Mouse (Mus musculus) intestine, embryonic 14.5 days (tissue): ENCODE results near the gene Wdr27. TPM values are rescaled to one million over a fixed set of nuclear protein-coding genes. Genes with fewer than 3 reads are reported as not detected.

Source experiments
- ATAC-seq: fragments of 200-750 bp; cut with Nextera tagmentation; replicated peaks from 2 replicates; pipeline ENCODE4 v1.8.0; 2017; ENCODE audit warnings: low read depth, moderate number of reproducible peaks, moderate TSS enrichment, moderate library complexity; ENCODE audit not compliant: low FRiP score, low TSS enrichment
- DNase-seq: peaks from one replicate; pipeline ENCODE4 v3.0.0-alpha.2; 2018; ENCODE audit warnings: low spot score
- H3K27ac ChIP-seq: fragments of 300-500 bp; sonication (generic); 2 replicates; pipeline ENCODE4 v1.5.1; 2014; ENCODE audit warnings: low read depth, mild to moderate bottlenecking, control low read depth
- H3K27me3 ChIP-seq: fragments of 300-500 bp; sonication (generic); replicated peaks from 2 replicates; pipeline ENCODE4 v1.6.1; 2014; ENCODE audit warnings: low read length, control low read depth; ENCODE audit not compliant: control insufficient read depth, insufficient read depth
- H3K36me3 ChIP-seq: fragments of 300-500 bp; sonication (generic); 2 replicates; pipeline ENCODE4 v1.6.1; 2014; ENCODE audit warnings: low read length, control low read depth; ENCODE audit not compliant: control insufficient read depth, insufficient read depth
- H3K4me1 ChIP-seq: fragments of 300-500 bp; sonication (generic); replicated peaks from 2 replicates; pipeline ENCODE4 v1.6.1; 2014; ENCODE audit warnings: low read length, control low read depth, mixed read lengths; ENCODE audit not compliant: control insufficient read depth, insufficient read depth
- H3K4me2 ChIP-seq: fragments of 300-500 bp; sonication (generic); 2 replicates; pipeline ENCODE4 v1.6.1; 2014; ENCODE audit warnings: low read length
- H3K4me3 ChIP-seq: fragments of 300-500 bp; sonication (generic); 2 replicates; pipeline ENCODE4 v1.5.1; 2014; ENCODE audit warnings: low read depth, low read length, control low read depth, mixed read lengths
- H3K9ac ChIP-seq: fragments of 300-500 bp; sonication (generic); 2 replicates; pipeline ENCODE4 v1.6.1; 2014; ENCODE audit warnings: mild to moderate bottlenecking, low read length
- H3K9me3 ChIP-seq: fragments of 300-500 bp; sonication (generic); 2 replicates; pipeline ENCODE4 v1.6.1; 2016; ENCODE audit warnings: low read length, control low read depth; ENCODE audit not compliant: control insufficient read depth
- WGBS: fragments of 180-500 bp; shearing (Covaris S2); extraction: QIAGEN DNeasy Blood & Tissue Kit; methylation state at CpG from one replicate; pipeline ENCODE4 v1.1.7; 2014; 5-methylcytosine and 5-hydroxymethylcytosine counted together
- polyA plus RNA-seq: library from polyadenylated mRNA; unstranded; fragments of >200 nt; fragmentation: Nextera tagmentation; extraction: Ambion mirVana; gene quantifications from 2 replicates; pipeline ENCODE4 v1.2.1, GENCODE M21; 2014

The Wdr27 gene
- polyA plus RNA-seq, 1 experiment from 2014 or later, result 6.1 TPM

- no peak for ATAC-seq
- Histone ChIP-seq H3K4me1 (no peaks in the 10 kb centered on the region), H3K4me3 (no peak overlapping the region), H3K9me3 (no peaks in the 10 kb centered on the region), H3K4me2 (no peak overlapping the region), H3K9ac (no peak overlapping the region), H3K36me3 (no peaks in the 10 kb centered on the region), H3K27me3 (no peaks in the 10 kb centered on the region), H3K27ac (no peak overlapping the region)
- WGBS, result 89% methylated on average over 4 of the region's 4 CpGs
- DNase-seq, result no peak
These were observed 28.6 kb downstream of the Wdr27 start for GRCm38 (mm10) chr17:14914401-14914800.

DNA sequence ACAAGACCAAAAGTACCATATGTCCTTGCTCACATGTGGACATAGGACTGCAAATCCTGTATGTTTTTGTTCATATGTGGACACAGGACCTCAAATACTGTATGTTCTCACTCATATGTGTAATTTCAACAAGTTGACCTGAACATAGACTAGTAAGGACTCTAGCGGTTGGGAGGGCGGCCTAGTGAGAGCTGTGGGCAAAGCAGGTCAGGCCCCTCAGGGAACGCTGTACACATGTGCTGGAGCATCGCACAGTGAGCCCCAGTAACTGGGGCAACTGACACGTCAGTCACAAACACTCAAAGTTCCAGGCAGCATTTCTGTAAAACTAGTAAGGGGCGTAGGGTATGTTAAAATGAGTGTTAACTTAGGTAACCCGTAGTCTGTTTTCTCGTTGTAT lies 30.0 kb downstream of the Wdr27 start:
- Histone ChIP-seq H3K9ac (no peak overlapping the region), H3K27ac (no peak overlapping the region), H3K4me1 (no peaks in the 10 kb centered on the region), H3K36me3 (no peaks in the 10 kb centered on the region), H3K4me3 (no peak overlapping the region), H3K27me3 (no peaks in the 10 kb centered on the region), H3K9me3 (no peaks in the 10 kb centered on the region), H3K4me2 (no peak overlapping the region)
- ATAC-seq (no peak), DNase-seq (peak; percentile 38)
- whole genome bisulfite sequencing, result 85% methylated on average over 8 of the region's 8 CpGs

- no peak overlapping the region for H3K4me2 ChIP-seq
- no peak overlapping the region for H3K4me3 ChIP-seq
- H3K9ac ChIP-seq, result no peak overlapping the region
- H3K36me3 ChIP-seq, result no peaks in the 10 kb centered on the region
- DNase-seq, result peak; percentile 21
- no peaks in the 10 kb centered on the region for H3K27me3 ChIP-seq
- H3K27ac ChIP-seq, result no peak overlapping the region
- no peaks in the 10 kb centered on the region for H3K4me1 ChIP-seq
- H3K9me3 ChIP-seq, result no peaks in the 10 kb centered on the region
- 52% methylated on average over 6 of the region's 6 CpGs for WGBS
- no peak for ATAC-seq
These were observed 30.5 kb downstream of the Wdr27 start for GRCm38 (mm10) chr17:14912420-14912819.

DNA sequence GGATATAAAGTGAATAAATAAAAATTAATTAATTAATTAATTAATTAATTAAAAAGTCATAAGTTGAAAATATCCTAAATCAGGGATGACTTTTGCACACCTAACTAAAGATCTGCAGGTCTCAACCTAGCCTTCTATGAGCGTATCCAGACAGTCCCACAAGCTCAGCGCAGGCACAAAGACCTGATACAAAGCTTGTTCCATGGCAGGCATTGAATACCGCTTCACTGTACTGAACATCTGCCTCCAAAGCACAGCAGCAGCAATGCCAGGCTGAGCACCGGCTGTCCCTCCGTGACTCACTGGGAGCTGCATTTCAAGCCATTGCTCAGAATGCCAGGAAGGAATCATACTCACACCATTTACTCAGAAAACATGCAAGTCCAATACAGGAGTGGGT lies 32.2 kb downstream of the Wdr27 start:
- H3K36me3 ChIP-seq, result no peaks in the 10 kb centered on the region
- no peak for ATAC-seq
- H3K9ac ChIP-seq, result no peak overlapping the region
- H3K27ac ChIP-seq, result no peak overlapping the region
- no peak overlapping the region for H3K4me3 ChIP-seq
- no peak overlapping the region for H3K4me2 ChIP-seq
- DNase-seq, result peak; percentile 32
- WGBS, result 92% methylated on average over 5 of the region's 5 CpGs
- no peaks in the 10 kb centered on the region for H3K27me3 ChIP-seq
- no peaks in the 10 kb centered on the region for H3K9me3 ChIP-seq
- H3K4me1 ChIP-seq, result no peaks in the 10 kb centered on the region

- no peaks in the 10 kb centered on the region for H3K27me3 ChIP-seq
- ATAC-seq (no peak), DNase-seq (peak; percentile 24)
- H3K4me1 ChIP-seq, result no peaks in the 10 kb centered on the region
- H3K36me3 ChIP-seq, result no peaks in the 10 kb centered on the region
- H3K4me3 ChIP-seq, result no peak overlapping the region
- H3K4me2 ChIP-seq, result no peak overlapping the region
- H3K9me3 ChIP-seq, result no peaks in the 10 kb centered on the region
- H3K9ac ChIP-seq, result no peak overlapping the region
- H3K27ac ChIP-seq, result no peak overlapping the region
- WGBS, result 88% methylated on average over 5 of the region's 5 CpGs
These were observed 33.6 kb downstream of the Wdr27 start for GRCm38 (mm10) chr17:14909331-14909730.

GRCm38 (mm10) chr17:14907136-14907535 lies 35.8 kb downstream of the Wdr27 start:
- H3K4me1 ChIP-seq, result no peaks in the 10 kb centered on the region
- H3K4me2 ChIP-seq, result no peak overlapping the region
- H3K27me3 ChIP-seq, result no peaks in the 10 kb centered on the region
- H3K9me3 ChIP-seq, result no peaks in the 10 kb centered on the region
- ATAC-seq, result no peak
- 63% methylated on average over 12 of the region's 12 CpGs for WGBS
- H3K4me3 ChIP-seq, result no peak overlapping the region
- H3K27ac ChIP-seq, result no peak overlapping the region
- H3K9ac ChIP-seq, result no peak overlapping the region
- DNase-seq, result no peak
- H3K36me3 ChIP-seq, result no peaks in the 10 kb centered on the region

DNA sequence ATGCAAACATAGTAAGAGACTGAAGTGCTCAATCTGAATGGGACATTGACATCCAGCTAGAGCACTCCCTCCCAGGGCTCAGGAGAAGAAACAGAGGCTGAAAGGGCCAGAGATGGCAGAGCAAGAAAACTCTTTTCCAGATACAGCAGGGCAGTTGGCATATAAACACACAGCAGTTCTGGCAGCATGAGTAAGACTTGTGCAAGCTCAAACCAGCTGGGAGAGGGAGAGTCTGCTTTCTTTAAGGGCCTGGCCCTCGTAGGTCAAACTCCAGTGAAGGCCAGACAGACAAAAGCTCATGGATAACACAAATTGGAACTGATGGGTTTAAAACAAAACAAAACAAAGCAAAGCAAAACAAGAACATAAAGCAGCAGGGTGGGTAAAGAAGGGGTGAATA lies 36.3 kb downstream of the Wdr27 start:
- Histone ChIP-seq H3K9ac (no peak overlapping the region), H3K36me3 (no peaks in the 10 kb centered on the region), H3K4me2 (no peak overlapping the region), H3K4me3 (no peak overlapping the region), H3K27ac (no peak overlapping the region), H3K9me3 (no peaks in the 10 kb centered on the region), H3K4me1 (no peaks in the 10 kb centered on the region), H3K27me3 (no peaks in the 10 kb centered on the region)
- peak; percentile 25 for DNase-seq
- WGBS, result 30% methylated on average over 1 of the region's 1 CpGs
- no peak for ATAC-seq

DNA sequence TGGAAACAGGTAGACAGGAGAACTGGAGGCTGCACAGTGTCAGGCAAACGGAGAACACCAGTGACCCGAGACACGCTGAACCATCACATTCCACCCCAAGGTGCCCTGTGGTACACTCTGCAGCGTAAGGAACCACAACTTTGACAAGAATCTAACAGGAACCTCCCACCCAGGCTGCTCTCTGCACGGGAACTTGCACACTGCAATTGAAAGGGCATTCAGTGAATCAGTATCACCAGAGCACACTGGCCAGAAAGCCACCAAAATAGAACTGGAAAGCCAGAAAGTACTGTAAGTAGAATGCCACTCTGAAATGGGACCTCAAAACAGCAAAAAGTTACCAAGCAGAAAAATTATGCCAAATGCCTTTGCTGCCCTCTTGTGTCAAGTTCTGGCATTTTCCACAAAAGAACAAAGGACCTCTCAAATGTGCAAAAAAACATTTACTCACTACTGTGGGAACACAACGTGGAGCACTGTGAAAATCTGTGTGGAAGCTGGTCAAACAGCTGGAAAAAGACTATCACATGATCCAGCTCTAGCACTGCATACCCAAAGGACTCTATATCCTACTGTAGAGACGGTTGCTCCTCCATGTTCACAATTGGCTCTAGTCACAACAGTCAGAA lies 38.2 kb downstream of the Wdr27 start:
- Histone ChIP-seq H3K9me3 (no peaks in the 10 kb centered on the region), H3K27ac (no peak overlapping the region), H3K9ac (no peak overlapping the region), H3K4me1 (no peaks in the 10 kb centered on the region), H3K36me3 (no peaks in the 10 kb centered on the region), H3K4me2 (no peak overlapping the region), H3K27me3 (no peaks in the 10 kb centered on the region), H3K4me3 (no peak overlapping the region)
- DNase-seq (peak; percentile 89), ATAC-seq (0 out of 2 replicates have a peak, but pooled peaks have one; percentile 23)
- 60% methylated on average over 7 of the region's 7 CpGs for WGBS

GRCm38 (mm10) chr17:14904206-14904605 lies 38.8 kb downstream of the Wdr27 start:
- no peaks in the 10 kb centered on the region for H3K36me3 ChIP-seq
- no peaks in the 10 kb centered on the region for H3K4me1 ChIP-seq
- WGBS, result 82% methylated on average over 6 of the region's 6 CpGs

More at GRCm38 (mm10) chr17:14904206-14904605, 38.8 kb downstream of the Wdr27 start:
- Histone ChIP-seq H3K27ac (no peak overlapping the region), H3K4me2 (no peak overlapping the region), H3K9me3 (no peaks in the 10 kb centered on the region), H3K4me3 (no peak overlapping the region), H3K9ac (no peak overlapping the region), H3K27me3 (no peaks in the 10 kb centered on the region)
- DNase-seq (no peak), ATAC-seq (no peak)
